Mouse (Mus musculus): ENCODE data around the gene Rnf123. TPM values are rescaled to one million over a fixed set of nuclear protein-coding genes. Genes with fewer than 3 reads are reported as not detected.
"Not testable (repeated sequence)": the region's sequence is repeated elsewhere in the genome, so short reads cannot be mapped to it uniquely, and the experiment has no call there.

Rnf123 gene
- polyA plus RNA-seq, 1 experiment from 2014 or later: 13.8 TPM

DNA sequence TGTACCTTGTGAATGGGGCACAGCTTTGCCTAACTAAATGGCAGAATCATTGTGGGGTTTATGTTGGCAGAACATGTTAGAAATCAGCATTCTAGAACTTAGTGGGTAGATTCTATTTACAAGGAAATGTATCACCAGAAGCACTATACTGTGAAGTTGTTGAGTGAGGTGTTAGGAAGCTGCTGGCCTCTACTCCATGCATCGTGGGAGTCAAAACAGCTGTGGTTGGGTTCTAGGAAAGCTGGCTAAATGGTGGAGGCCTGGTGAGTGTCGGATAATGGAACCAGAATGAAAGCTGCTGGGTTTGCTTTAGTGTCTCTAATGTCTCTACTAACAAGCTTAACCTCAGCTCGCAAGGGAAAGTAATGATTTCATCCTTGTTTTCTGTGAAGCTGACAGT is 66.0 kb downstream of the Rnf123 start:
- no peak for ATAC-seq (ENCODE audit: low FRiP score, low TSS enrichment)
- no peaks in the 10 kb centered on the region for H3K9me3 ChIP-seq (ENCODE audit: control insufficient read depth, low read length)
- no peak overlapping the region for H3K9ac ChIP-seq (ENCODE audit: low read length)
- no peaks in the 10 kb centered on the region for H3K27me3 ChIP-seq (ENCODE audit: control insufficient read depth, insufficient read depth, low read length)
- no peak for TF ChIP-seq EP300 (optimal IDR thresholded peaks at IDR 0.05)
- TF ChIP-seq CTCF (IDR thresholded peaks at IDR 0.05; ENCODE audit: low read depth): no peak
- DNase-seq (ENCODE audit: low spot score): no peak
- WGBS: 80% methylated on average over 3 of the region's 3 CpGs
- H3K36me3 ChIP-seq (ENCODE audit: control insufficient read depth, insufficient read depth, low read length): no peaks in the 10 kb centered on the region; the same call in 1 of the 2 replicates
- no peaks in the 10 kb centered on the region for H3K4me1 ChIP-seq (replicated peaks; ENCODE audit: control insufficient read depth, insufficient read depth)
- no peak overlapping the region for H3K4me3 ChIP-seq (ENCODE audit: low read depth, low read length)
- H3K27ac ChIP-seq (replicated peaks): no peak overlapping the region
- H3K4me2 ChIP-seq (replicated peaks; ENCODE audit: low read depth): no peak overlapping the region

DNA sequence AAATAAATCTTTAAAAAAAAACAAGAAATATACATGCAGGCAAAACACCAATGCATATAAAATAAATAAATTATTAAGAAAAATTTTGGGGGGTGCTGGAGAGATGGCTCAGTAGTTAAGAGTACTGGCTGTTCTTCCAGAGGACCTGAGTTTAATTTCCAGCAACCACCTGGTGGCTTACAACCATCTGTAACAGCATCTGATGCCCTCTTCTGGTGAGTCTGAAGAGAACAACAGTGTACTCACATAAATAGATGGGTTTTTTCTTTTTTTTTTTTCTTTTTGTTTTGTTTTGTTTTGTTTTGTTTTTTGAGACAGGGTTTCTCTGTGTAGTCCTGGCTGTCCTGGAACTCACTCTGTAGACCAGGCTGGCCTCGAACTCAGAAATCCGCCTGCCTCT is 69.6 kb downstream of the Rnf123 start:
- not testable (repeated sequence) for ATAC-seq (ENCODE audit: low FRiP score, low TSS enrichment); H3K4me2 ChIP-seq (replicated peaks; ENCODE audit: low read depth); H3K27ac ChIP-seq (replicated peaks); H3K4me1 ChIP-seq (replicated peaks; ENCODE audit: control insufficient read depth, insufficient read depth); H3K9me3 ChIP-seq (ENCODE audit: control insufficient read depth, low read length); H3K27me3 ChIP-seq (ENCODE audit: control insufficient read depth, insufficient read depth, low read length); DNase-seq (ENCODE audit: low spot score); H3K9ac ChIP-seq (ENCODE audit: low read length); H3K4me3 ChIP-seq (ENCODE audit: low read depth, low read length); H3K36me3 ChIP-seq (ENCODE audit: control insufficient read depth, insufficient read depth, low read length)
- 100% methylated on average over 2 of the region's 2 CpGs for WGBS
- peak; percentile 39 for TF ChIP-seq CTCF (IDR thresholded peaks at IDR 0.05; ENCODE audit: low read depth)

GRCm38 (mm10) chr9:108010385-108010784 is 72.8 kb downstream of the Rnf123 start:
- no peaks in the 10 kb centered on the region for H3K4me1 ChIP-seq (replicated peaks; ENCODE audit: control insufficient read depth, insufficient read depth)
- no peaks in the 10 kb centered on the region for H3K36me3 ChIP-seq (ENCODE audit: control insufficient read depth, insufficient read depth, low read length)
- H3K4me3 ChIP-seq (ENCODE audit: low read depth, low read length): no peak overlapping the region
- ATAC-seq (ENCODE audit: low FRiP score, low TSS enrichment): no peak
- H3K4me2 ChIP-seq (replicated peaks; ENCODE audit: low read depth): no peak overlapping the region
- H3K27ac ChIP-seq (replicated peaks): no peak overlapping the region
- no peaks in the 10 kb centered on the region for H3K9me3 ChIP-seq (ENCODE audit: control insufficient read depth, low read length)
- TF ChIP-seq CTCF (IDR thresholded peaks at IDR 0.05; ENCODE audit: low read depth) (no peak), EP300 (optimal IDR thresholded peaks at IDR 0.05) (no peak)
- H3K9ac ChIP-seq (ENCODE audit: low read length): no peak overlapping the region
- H3K27me3 ChIP-seq (ENCODE audit: control insufficient read depth, insufficient read depth, low read length): no peaks in the 10 kb centered on the region
- no peak for DNase-seq (ENCODE audit: low spot score)

- Histone ChIP-seq H3K4me2 (replicated peaks; ENCODE audit: low read depth) (no peak overlapping the region), H3K27me3 (ENCODE audit: control insufficient read depth, insufficient read depth, low read length) (no peaks in the 10 kb centered on the region), H3K4me3 (ENCODE audit: low read depth, low read length) (no peak overlapping the region), H3K9me3 (ENCODE audit: control insufficient read depth, low read length) (no peaks in the 10 kb centered on the region), H3K4me1 (replicated peaks; ENCODE audit: control insufficient read depth, insufficient read depth) (no peaks in the 10 kb centered on the region), H3K9ac (ENCODE audit: low read length) (no peak overlapping the region), H3K27ac (replicated peaks) (0 out of 2 replicates have a peak overlapping the region, but pooled peaks have one; percentile 8), H3K36me3 (ENCODE audit: control insufficient read depth, insufficient read depth, low read length) (no peaks in the 10 kb centered on the region)
- TF ChIP-seq EP300 (optimal IDR thresholded peaks at IDR 0.05) (no peak), CTCF (IDR thresholded peaks at IDR 0.05; ENCODE audit: low read depth) (no peak)
- DNase-seq (ENCODE audit: low spot score) (no peak), ATAC-seq (ENCODE audit: low FRiP score, low TSS enrichment) (no peak)
- WGBS: 76% methylated on average over 5 of the region's 5 CpGs
These were observed 75.1 kb downstream of the Rnf123 start for GRCm38 (mm10) chr9:108008041-108008440.

DNA sequence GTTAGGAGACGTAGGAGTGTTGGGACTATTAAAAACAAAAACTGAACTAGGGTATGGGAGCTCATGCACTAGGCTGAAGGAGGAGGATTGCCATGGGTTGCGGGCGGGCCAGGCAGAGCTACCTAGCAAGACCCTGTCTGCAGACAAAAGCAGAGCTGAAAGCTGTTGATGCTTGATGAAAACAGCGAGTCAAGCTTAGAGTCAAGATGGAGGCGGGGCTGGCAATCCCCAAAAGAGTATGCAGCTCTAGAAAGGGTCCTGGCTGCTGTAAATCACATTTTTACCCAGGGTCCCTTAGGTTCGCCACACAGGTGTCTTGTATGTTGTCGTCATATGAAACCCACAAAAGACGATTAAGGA is 79.6 kb downstream of the Rnf123 start:
- no peak for TF ChIP-seq CTCF (IDR thresholded peaks at IDR 0.05; ENCODE audit: low read depth)
- TF ChIP-seq EP300 (optimal IDR thresholded peaks at IDR 0.05): no peak
- peak overlapping the region; percentile 79 for H3K4me2 ChIP-seq (replicated peaks; ENCODE audit: low read depth)
- no peaks in the 10 kb centered on the region for H3K36me3 ChIP-seq (ENCODE audit: control insufficient read depth, insufficient read depth, low read length)
- H3K9me3 ChIP-seq (ENCODE audit: control insufficient read depth, low read length): no peaks in the 10 kb centered on the region
- DNase-seq (ENCODE audit: low spot score) (no peak), ATAC-seq (ENCODE audit: low FRiP score, low TSS enrichment) (no peak)
- H3K27ac ChIP-seq (replicated peaks): peak overlapping the region; percentile 98; the same call in 1 of the 2 replicates
- no peaks in the 10 kb centered on the region for H3K27me3 ChIP-seq (ENCODE audit: control insufficient read depth, insufficient read depth, low read length)
- H3K9ac ChIP-seq (ENCODE audit: low read length): peak overlapping the region; percentile 99
- WGBS: 10% methylated on average over 8 of the region's 8 CpGs
- H3K4me3 ChIP-seq (ENCODE audit: low read depth, low read length): peak overlapping the region; percentile 100
- no peaks in the 10 kb centered on the region; the same call in 1 of the 2 replicates for H3K4me1 ChIP-seq (replicated peaks; ENCODE audit: control insufficient read depth, insufficient read depth)

DNA sequence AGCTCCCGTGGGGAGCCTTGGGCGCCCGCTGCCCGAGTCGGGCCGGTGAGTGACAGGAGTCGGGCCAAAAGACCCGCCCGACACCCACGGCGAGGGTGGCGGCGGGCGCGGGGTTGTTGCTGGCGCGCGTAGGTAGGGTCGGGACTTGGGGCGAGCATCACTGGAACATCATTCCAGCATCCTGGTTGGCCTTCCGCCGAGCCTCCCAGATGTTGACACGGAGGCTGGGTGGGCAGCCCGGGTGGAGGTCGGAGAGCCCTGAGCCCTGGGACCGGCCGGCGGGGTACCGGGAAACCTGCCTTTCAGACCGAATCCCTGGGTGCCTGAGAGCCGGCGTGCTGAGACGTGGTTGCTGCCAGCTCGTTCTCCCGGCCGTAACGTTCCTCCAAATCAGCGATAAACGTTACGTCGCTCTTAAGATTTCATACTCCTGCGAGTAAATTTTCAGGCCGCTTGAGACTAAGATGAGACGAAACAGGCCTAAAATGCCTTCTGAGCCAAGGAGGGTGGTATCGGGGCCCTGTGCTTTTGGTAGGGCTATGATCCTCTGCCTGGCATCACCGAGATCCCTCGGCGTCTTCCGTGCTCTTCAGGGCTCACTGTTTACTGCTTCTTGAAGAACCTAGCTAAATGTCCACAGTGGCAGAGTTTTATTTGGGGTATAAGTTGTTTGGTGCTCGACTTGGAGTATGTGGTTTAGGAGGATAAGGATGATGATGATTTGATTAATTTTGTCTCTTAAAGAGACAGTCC is 80.2 kb downstream of the Rnf123 start:
- DNase-seq (ENCODE audit: low spot score) (no peak), ATAC-seq (ENCODE audit: low FRiP score, low TSS enrichment) (no peak)
- Histone ChIP-seq H3K4me3 (ENCODE audit: low read depth, low read length) (peak overlapping the region; percentile 100), H3K36me3 (ENCODE audit: control insufficient read depth, insufficient read depth, low read length) (no peaks in the 10 kb centered on the region), H3K9ac (ENCODE audit: low read length) (peak overlapping the region; percentile 99), H3K27me3 (ENCODE audit: control insufficient read depth, insufficient read depth, low read length) (no peaks in the 10 kb centered on the region), H3K27ac (replicated peaks) (peak overlapping the region; percentile 98), H3K4me2 (replicated peaks; ENCODE audit: low read depth) (peak overlapping the region; percentile 79), H3K9me3 (ENCODE audit: control insufficient read depth, low read length) (no peaks in the 10 kb centered on the region), H3K4me1 (replicated peaks; ENCODE audit: control insufficient read depth, insufficient read depth) (no peaks in the 10 kb centered on the region; the same call in 1 of the 2 replicates)
- under 1% methylated on average over 50 of the region's 50 CpGs for WGBS
- TF ChIP-seq CTCF (IDR thresholded peaks at IDR 0.05; ENCODE audit: low read depth) (no peak), EP300 (optimal IDR thresholded peaks at IDR 0.05) (no peak)

All from stomach, postnatal 0 days (tissue).